Mouse (Mus musculus) gastrocnemius, postnatal 10 days (tissue): ENCODE measurements around the gene Pik3r3. TPM values are rescaled to one million over a fixed set of nuclear protein-coding genes. Genes with fewer than 3 reads are reported as not detected.
A peak's percentile ranks its signal among the peaks of the same experiment; 100 is the strongest.
"Not testable (repeated sequence)": the region's sequence is repeated elsewhere in the genome, so short reads cannot be mapped to it uniquely, and the experiment has no call there.

Experiments used
- DNase-seq: peaks from one replicate; pipeline ENCODE4 v3.0.0; 2021; ENCODE audit warnings: mixed read lengths
- long read RNA-seq, 2 experiments: library from polyadenylated mRNA; stranded (forward); transcript quantifications; one replicate each; pipeline ENCODE4 v2.0.0; 2021
- total RNA-seq, 2 experiments: library from RNA; stranded (reverse); gene quantifications; 2 replicates each; pipeline ENCODE4 v1.2.3; 2021

Gene Pik3r3
- 10 to 100 TPM in 1 of 2 experiments, 1 to 10 TPM in 1; 9.3 to 11.9 TPM for total RNA-seq
- long read RNA-seq, experiment 1, full-length matches to known transcripts: 3 of 5 reads
- long read RNA-seq, experiment 1, partial matches to known transcripts: 0 of 5 reads
- long read RNA-seq, experiment 1, other reads (novel, unspliced or antisense): 2 of 5 reads
- long read RNA-seq, experiment 2, full-length matches to known transcripts: 5 of 5 reads
- long read RNA-seq, experiment 2, partial matches to known transcripts: 0 of 5 reads
- long read RNA-seq, experiment 2, other reads (novel, unspliced or antisense): 0 of 5 reads

DNA sequence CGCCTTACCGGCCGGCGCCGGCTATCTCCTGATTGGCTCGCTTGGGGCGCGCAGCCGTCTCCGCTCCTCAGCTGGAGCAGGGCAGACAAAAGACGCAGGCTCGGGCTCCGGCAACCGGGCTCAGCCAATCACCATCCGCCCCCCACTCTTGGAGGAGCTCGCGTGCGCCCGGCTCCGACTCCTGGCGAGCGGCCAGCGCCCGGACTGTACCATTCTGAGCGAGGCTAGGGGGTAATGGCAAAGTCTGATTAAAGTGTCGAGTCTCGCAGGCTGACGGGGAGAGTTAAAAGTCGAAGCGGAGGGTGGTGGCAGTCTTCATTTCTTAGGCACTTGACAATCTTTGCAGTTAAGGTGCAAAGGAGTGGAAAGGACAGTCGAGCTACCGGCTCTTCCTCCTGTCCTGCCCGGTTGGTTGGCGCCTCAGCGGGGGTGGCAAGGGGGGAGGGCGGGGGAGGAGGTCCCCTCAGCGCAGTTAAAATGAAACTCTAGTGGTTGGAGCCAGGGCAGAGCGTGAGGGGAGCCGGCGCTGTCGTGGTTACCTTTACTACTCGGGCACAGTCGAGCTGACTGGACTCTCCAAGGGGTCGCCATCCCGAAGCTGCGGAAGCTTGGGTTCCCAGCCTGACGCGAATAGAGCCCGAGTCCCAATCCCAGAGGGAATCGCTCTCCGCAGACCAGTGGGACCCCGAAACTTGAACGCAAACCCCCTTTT, at the start of gene Pik3r3:
Pik3r3 (plus strand) TSS at position 479 of the 712 bp plus-strand sequence.
- peak; percentile 98 for DNase-seq

DNA sequence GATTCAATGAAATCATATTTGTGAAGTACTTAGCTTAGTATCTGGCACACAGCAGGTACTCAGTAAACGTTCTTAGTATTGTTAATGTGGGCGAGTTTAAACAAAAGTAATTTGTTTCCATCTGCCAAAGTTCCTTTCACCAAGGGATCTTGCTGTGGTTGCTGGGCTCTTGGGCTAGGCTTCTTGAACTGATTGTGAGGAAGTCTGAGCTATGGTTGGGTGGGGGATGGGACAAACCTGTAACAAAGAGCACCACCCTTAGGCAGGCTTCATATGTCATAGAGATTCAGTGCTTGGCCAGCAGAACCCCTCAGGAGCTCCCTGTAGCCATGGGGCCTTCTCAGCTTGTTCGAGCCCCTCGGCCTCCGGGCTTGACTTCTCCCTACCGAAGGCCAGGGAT, 48.3 kb upstream of the Pik3r3 start, which contains the start of the genes 1700042G07Rik and Gm49337:
1700042G07Rik (plus strand) TSS at position 301 of the 400 bp plus-strand sequence.
Gm49337 (plus strand) TSS at position 313 of the 400 bp plus-strand sequence.
- no peak for DNase-seq

DNA sequence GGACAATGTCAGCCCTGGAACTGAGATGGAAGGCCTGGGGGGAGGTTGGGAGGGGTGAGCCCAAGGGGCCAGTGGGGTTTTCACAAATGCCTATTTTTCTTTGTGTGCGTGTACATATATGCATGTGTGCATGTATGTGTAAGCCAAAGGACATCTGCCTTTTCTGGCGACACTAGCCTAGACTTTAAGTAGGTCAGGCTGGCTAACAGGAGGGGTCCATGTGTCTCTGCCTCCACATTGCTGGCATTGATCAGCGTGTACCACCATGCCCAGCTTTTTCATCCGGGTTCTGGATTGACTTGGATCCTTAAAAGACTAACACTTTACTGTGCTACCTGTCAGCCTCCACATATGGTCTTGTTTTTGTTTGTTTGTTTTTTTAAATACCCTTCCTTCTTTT, 47.7 kb upstream of the Pik3r3 start:
- DNase-seq: no peak

DNA sequence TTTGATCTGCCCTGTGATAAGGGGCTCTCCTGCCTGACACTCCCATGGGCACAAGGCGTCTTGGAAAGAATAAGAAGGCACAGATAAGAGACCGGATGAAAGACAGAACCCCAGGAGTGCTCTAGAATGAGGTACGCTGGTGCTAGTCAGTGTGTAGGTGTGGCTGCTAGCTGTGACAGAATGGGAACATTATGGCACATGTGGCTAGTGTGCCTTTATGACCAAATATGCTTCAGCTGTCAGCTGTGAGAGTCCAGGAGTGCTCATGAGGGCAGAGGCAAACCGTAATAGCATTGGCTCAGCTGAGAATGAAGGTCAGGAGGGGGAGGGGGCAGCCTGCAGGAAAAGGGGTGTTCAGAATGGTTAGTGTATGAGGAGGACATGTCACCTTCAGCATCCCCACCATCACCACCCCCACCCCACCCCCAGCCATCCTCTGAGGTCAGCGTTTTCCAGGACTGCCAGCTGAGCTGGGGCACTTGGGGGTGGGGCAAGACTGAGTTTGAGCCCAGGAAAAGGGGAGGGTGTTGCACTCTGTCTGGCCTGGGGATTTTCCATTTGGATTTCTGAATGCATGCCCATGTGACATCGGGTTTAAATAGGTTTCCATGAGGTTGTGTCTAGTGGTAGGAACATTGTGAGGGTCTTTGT, 46.8 kb upstream of the Pik3r3 start:
- DNase-seq: no peak

DNA sequence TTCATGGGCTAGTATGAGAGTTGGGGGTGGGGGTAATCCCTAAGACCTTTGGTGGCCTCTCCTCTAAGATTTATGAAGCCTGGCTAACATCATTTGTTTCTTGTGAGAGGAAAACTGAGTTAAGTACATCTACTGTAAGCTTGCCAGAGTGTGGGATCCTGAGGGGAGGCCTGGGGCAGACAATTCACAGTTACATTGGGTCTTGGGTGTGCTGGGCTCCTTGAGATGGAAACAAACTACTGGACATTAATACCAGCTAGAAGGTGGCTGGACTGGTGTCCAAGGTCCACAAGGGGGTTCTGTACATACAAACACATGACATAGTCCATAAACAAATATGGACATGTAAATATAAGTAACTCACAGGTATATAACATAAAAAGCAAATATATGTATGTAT, 46.3 kb upstream of the Pik3r3 start:
- DNase-seq: no peak

DNA sequence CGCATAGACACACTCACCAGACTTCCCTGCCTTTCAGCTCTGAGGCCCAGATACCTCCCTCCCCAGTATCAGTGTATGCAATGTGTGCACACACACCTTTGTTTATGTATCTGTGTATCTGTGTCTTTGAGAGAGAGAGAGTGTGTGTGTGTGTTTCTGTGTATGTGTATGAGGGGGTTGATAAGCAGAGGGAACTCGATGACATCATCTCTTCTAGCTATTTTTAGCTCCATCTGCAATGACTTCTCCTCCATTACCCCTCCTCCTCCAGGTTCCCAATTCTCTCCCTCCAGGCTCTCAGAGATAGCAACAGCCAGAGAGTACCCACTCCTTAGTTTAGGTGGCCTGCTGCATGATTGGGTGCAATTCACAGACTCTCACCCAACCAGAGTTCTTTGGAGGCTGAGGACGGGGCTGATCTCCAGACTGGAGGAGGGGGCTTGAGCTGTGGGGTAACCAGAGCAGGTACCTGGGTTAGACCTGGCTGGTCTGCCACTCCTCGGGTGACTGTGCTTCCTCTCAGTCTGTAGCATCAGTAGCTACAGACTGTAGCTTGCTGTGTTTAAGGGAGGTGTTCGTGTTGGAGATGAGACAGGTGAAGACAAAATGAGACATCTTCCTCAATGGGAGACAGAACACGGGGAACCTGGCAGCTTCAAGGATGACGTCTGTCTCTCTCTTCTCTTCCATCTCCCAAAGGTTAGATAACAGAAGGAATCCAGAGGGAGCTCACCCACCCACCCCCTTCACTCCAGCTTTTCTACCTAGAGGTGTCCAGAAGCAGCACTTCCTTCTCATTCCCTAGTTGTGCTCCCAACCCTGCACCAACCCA, 45.5 kb upstream of the Pik3r3 start:
- no peak for DNase-seq

DNA sequence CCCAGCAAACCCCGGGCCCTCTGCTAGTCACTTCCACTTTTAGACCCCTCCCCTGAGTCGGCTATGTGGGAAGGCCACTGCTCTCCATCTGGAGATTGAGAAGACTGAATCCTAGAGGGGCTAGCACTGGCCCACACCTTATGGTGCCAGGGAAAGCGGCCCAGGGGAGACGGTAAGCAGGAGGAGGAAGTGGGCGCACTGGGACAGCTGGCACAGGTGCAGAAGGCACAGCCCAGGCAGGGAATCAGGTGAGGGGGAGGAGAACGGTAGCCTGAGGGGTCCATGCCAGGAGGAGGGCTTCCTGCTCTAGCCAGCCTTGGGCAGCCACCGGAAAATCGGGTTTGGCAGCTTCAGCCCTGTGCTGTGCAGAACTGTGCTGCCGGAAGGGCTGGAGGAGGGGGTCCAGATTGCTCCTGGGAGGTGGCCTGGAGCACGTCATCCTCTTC, 44.9 kb upstream of the Pik3r3 start:
- DNase-seq: peak; percentile 55

DNA sequence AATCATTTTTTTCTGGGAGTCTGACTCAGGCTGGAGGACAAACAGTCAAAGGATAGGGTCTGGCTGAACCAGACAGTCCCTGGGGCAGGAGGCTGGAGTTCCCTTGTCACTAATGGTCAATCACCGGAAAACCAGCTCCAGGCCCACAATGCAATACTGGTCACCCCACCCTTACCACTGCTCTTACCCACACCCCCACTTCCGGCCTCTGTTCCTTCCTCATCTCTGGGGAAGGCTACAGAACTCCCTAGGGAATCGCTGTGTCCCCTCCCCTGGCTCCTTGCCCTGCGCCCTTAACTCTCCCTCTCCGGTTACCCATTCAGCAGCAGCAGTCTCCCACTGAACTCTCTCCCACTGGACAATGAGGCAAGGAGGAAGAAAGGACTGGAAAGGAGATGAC, 44.3 kb upstream of the Pik3r3 start:
- peak; percentile 40 for DNase-seq

DNA sequence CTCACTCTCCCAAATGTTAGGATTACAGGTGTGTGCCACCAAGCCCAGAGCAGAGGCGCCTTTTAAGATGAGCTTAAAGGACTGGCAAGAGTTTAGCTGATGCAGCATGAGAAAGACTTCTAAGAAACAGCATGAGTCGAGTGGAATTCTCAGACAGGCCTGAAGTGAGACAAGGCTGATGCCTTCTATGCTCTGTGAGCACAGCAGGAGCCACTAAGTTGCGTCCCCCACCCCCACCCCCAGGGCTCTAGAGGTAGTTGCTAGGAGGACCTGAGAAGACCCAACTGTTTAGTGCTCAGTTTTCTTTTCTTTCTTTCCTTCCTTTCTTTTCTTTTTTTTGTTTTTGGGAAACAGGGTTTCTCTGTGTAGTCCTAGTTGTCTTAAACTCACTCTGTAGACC, 39.3 kb upstream of the Pik3r3 start:
- no peak for DNase-seq

DNA sequence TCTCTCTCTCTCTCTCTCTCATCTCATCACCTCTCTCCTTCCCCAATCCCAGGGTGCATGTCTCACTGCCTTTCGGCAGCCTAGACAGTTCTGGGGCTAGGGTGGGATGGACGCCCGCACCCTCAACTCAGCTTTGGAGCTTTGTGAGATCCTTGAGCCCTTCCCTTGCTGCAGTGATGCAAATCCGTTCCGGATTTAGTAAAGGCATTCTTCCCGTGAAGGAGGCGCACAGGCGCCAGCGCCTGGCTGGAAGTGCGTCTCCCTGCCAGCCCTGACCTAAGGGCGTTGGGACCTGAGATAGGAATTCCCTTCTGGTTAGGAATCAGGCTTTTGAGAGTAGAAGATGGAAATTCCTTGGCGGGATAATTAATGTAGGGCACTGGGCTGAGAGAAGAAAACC, 38.7 kb upstream of the Pik3r3 start:
- peak; percentile 15 for DNase-seq

DNA sequence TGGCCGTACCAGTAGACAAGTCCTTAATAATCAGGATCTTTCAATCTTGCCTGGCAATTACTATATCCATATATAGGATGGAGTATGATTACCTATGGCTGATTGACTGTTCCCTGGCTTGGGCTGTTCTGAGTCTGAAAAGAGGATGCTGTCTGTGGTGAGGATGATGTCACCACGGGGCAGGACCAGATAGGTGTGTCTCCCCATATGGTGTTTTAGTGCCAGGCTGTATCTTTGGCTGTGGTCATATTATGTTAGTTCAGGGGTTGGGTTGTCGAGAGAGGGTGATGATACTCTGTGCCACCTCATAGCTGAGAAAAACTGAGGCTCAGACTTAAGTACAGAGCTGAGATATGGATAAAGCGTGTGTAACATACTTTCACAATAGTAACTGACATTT, 36.3 kb upstream of the Pik3r3 start:
- DNase-seq: no peak

DNA sequence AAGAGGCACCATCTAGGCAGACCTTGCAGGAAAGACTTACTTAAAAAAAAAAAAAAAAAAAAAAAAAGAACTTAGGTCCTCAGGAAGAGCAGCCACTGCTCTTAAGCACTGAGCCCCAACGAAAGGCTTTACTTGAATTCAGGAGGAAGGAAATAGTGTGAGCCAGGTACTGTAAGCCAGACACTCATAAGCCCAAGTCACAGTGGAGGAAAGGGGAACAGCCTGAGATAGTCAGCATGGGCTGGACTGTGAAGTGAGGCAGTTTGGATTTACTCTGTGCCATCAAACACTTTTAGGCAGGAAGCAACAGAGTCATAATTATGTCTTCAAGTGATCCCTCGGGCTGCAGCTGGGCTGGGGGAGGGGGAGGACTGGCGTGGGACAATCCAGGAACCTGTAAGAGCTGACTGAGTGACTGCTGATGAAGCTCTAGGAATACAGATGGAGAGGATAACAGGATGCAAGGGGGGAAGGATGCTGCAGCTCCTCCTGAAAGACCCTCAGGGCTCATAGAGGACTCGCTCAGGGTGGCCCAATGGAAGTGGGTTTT, 29.1 kb upstream of the Pik3r3 start:
- no peak for DNase-seq

DNA sequence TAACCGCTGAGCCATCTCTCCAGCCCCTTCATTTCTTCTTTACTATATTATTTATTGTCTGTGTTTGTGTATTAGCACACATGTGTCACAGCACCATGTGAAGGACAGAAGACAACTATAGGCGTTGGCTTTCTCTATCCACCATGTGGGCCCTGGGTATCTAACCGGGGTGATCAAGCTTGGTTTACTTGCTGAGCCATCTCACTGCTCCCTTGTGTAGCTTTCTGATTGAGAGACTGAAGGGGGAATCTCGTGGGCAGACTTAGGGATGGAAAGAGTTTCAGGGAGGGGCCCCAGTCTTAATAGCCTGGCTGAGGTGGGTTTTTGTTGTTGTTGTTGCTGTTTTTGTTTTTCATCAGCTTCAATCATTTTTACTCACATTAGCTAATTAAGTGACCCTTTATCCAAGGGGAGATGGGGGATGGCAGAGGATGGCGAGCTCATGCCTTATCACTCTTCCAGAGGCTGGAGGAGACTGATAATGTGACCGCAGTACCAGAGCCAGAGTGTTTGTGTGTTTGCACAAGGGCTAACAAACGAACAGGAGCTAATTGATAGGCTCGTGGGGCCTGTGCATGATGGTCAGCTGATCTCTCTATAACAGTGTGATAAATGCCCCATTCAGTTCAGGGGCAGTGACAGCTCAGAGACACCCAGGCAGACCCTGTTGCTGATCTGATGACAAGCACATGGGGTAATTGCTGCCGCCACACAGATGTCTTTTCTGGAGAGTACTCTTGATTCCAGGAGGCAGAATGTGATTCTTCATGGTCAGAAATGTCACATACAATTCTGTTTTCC, 27.6 kb upstream of the Pik3r3 start:
- DNase-seq: no peak

DNA sequence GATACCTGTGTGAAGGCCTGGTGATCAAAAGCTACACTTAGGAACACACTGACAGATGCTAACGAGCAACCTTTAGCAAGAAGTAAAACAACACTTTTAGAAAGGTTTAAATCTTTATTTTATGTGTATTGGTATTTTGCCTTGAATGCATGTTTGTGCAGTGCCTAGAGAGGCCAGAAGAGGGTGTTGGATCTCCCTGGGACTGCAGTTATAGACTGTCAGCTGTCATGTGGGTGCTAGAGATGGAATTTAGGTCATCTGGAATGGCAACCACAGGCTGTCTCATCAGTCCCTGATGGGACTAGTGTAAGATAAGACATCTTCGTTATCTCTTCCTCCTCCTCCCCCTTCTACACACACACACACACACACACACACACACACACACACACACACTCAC, 23.0 kb upstream of the Pik3r3 start:
- no peak for DNase-seq

DNA sequence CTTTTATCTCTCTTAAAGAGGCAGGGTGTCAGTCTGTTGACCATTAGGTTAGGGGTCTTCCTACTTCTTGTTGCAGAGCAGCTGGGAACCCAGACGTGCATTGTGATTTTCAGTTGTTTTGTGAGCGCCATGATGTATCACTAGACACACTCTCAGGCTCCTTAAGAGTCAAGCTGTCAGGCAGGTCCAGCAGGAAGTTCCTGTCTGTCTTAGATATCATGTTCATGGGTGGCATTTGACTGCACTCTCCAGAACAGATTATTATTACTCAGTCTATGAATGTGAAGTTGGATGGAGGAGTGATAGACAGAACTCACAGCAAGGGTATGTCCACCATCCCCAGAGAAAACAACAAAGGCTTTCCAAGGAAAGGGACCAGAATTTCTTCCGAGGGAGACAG, 17.0 kb upstream of the Pik3r3 start:
- no peak for DNase-seq

DNA sequence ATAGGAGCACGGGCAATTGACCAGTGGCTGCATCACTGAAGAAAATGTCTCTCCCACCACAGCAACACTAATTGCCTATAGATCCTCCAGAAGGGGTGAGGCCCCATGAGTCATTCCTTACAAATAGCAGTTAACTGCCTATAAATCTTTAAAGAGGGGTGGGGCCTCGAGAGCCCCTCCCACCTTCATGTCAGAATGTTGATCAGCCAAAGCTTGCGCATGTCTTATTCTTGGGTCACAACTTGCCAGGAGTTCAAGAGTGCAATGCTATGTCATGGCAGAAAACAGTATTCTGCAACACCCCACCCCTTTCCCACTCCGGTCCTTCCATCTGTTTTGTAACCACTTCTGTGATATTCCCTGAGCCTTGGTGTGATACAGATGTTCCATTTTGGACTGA, 14.9 kb upstream of the Pik3r3 start:
- DNase-seq: no peak

DNA sequence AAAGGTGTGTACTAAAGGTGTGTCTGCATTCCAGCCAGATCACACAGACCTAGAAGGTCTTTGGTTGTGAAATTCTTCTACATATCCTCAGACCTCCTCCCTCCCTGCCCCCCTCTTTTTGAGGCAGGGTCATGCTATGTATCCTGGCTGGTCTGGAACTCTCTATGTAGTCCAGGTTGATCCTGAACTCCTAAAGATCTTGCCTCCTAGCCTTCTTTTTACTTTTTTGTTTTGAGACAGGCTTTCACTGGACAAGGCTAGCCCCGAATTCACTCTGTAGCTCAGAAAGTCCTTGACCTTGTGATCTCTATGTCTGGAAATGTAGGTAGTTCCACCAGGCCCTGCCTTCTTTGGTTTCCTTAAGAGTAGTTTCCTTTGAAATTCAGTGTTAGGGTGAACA, 12.5 kb upstream of the Pik3r3 start:
- DNase-seq: no peak

DNA sequence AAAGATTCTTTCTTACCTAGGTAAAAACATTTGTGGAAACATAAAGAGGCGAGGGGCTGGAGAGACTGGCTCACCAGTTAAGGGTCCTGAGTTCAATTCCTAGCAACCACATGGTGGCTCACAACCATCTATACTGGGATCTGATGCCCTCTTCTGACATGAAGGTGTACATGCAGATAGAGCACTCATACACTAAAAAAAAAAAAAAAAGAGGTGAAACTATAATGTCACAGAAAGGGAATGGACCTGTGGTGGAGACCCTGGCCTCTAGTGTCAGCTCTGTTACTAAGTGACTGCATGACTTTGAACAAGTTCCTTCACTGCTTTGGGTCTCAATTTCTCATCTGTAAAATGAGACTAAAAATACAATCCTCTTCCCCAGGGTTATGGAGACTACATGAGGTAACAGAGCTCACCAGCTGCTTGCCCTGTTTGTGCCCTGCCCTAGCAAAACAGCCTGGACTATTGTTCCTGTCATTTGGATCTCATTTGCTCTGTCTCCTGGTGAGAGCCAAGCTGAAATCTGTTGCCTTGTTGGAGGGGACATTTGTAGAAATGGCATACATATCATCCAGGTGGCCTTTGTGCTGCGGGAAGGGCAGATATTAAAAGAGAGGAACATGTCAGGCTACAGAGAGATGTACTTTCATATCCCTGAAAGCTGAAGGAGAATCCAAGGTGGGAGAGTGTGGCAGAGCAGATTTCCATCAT, 5.4 kb upstream of the Pik3r3 start:
- DNase-seq: no peak

DNA sequence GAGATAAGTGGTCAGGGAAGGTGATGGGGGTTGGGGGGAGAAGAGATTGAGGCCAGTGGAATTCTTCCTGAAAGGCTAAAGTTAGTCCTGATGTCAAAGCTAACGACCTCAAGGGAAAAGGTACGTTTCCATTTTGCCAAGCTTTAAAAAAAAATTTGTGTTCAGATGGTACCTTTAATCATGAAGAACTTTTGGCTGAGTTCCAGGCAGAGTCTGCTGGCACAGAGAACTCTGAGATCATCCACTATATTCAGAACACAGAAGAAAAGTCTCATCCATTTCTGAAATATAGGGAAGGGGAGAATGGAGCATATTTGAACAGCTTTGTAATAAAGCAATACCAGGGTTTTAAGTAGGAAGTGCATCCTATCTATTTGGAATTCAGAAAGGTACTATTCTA, 4.4 kb upstream of the Pik3r3 start:
- DNase-seq: no peak

DNA sequence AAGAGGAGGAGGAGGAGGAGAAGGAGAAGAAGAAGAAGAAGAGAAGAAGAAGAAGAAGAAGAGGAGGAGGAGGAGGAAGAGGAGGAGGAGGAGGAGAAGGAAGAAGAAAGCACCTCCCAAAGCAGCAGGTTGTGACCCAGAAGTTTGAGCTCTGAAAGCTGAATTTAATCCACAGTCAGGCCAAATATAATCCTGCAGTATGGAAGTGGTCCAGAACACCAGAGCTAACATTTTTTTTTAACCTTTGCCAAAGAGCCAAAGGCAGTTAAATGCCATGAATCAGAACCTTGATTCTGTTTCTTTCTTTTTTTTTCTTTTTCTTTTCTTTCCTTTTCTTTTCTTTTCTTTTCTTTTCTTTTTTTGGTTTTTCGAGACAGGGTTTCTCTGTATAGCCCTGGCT, 3.8 kb upstream of the Pik3r3 start:
- DNase-seq: not testable (repeated sequence)

DNA sequence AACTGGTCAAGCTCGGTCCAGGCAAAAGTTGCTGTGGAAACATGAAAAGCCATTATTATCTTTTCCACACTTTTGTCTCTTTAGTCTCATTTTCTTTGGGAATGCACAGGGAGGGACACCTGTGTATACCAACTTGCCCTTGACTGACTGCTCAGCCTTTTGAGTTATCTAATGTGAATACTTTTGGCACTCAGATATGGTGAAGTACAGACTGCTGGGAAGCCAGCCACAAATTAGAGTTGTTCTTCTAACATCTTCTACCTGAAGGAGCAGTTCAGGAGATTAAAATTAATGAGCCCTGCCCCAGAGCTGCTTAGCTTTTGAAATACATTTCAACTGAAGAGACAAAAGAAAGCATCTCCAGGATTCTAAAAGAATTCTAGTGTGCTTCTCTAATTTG, 2.4 kb upstream of the Pik3r3 start:
- DNase-seq: no peak
